Mouse (Mus musculus): ENCODE measurements around the gene Fam183b. TPM values are rescaled to one million over a fixed set of nuclear protein-coding genes. Genes with fewer than 3 reads are reported as not detected.
"Not testable (repeated sequence)": the region's sequence is repeated elsewhere in the genome, so short reads cannot be mapped to it uniquely, and the experiment has no call there.

Fam183b gene
- total RNA-seq, 1 experiment from 2014 or later: 4.5 TPM

- no peak for DNase-seq
Measured at GRCm38 (mm10) chr11:58772888-58773287, 28.9 kb downstream of the Fam183b start, which contains the start of gene Olfr315. Olfr315 (plus strand) TSS chr11:58773188.

- DNase-seq: no peak
Measured at GRCm38 (mm10) chr11:58752434-58752833, 49.3 kb downstream of the Fam183b start, which contains the start of gene Olfr316. Olfr316 (plus strand) TSS chr11:58752734.

GRCm38 (mm10) chr11:58751096-58751495 is 50.7 kb downstream of the Fam183b start:
- not testable (repeated sequence) for DNase-seq

Other genes with a start within 250 kb of the Fam183b start
- gene Olfr328, start 246.3 kb downstream of the Fam183b start, total RNA-seq (2021): 0.36 TPM in 1 of 2 replicates, not detected in the other
- not detected in 2 replicates for gene Olfr224, start 231.4 kb downstream of the Fam183b start, total RNA-seq (2021)
- gene Olfr325, start 224.2 kb downstream of the Fam183b start, total RNA-seq (2021): not detected in 2 replicates
- not detected in 2 replicates for gene Olfr324, start 206.8 kb downstream of the Fam183b start, total RNA-seq (2021)
- gene 2210407C18Rik, start 185.9 kb downstream of the Fam183b start, total RNA-seq (2021): not detected in 2 replicates
- not detected in 2 replicates for gene Olfr323, start 171.5 kb downstream of the Fam183b start, total RNA-seq (2021)
- not detected in 2 replicates for gene Trim58, start 161.5 kb downstream of the Fam183b start, total RNA-seq (2021)
- gene Olfr322, start 143.2 kb downstream of the Fam183b start, total RNA-seq (2021): not detected in 2 replicates
- gene Olfr320, start 120.9 kb downstream of the Fam183b start, total RNA-seq (2021): not detected in 2 replicates
- gene Olfr319, start 102.8 kb downstream of the Fam183b start, total RNA-seq (2021): not detected in 2 replicates
- gene Olfr318, start 77.9 kb downstream of the Fam183b start, total RNA-seq (2021): not detected in 2 replicates
- gene Olfr317, start 62.7 kb downstream of the Fam183b start, total RNA-seq (2021): not detected in 2 replicates
- not detected in 2 replicates for gene Olfr316, start 49.2 kb downstream of the Fam183b start, total RNA-seq (2021)
- gene Olfr315, start 28.8 kb downstream of the Fam183b start, total RNA-seq (2021): not detected in 2 replicates
- gene Olfr314, start 19.0 kb downstream of the Fam183b start, total RNA-seq (2021): not detected in 2 replicates
- not detected in 2 replicates for gene Olfr313, start 13.0 kb upstream of the Fam183b start, total RNA-seq (2021)
- gene Olfr312, start 27.3 kb upstream of the Fam183b start, total RNA-seq (2021): not detected in 2 replicates
- gene Olfr311, start 37.3 kb upstream of the Fam183b start, total RNA-seq (2021): not detected in 2 replicates
- 8.4 and 9.3 TPM in 2 replicates for gene Gm12258, start 45.2 kb upstream of the Fam183b start, total RNA-seq (2021)
- gene 2810021J22Rik, start 65.3 kb upstream of the Fam183b start, total RNA-seq (2021): 8.0 and 8.8 TPM in 2 replicates
- gene Zfp39, start 102.3 kb upstream of the Fam183b start, total RNA-seq (2021): 4.9 and 6.3 TPM in 2 replicates
- gene Btnl10, start 115.9 kb upstream of the Fam183b start, total RNA-seq (2021): not detected in 2 replicates
- gene Rnf187, start 137.0 kb upstream of the Fam183b start, total RNA-seq (2021): 154 and 161 TPM in 2 replicates
- 8.5 and 9.6 TPM in 2 replicates for gene Hist3h2ba, start 147.0 kb upstream of the Fam183b start, total RNA-seq (2021)
- gene Hist3h2a, start 152.7 kb upstream of the Fam183b start, total RNA-seq (2021): 21.2 and 25.6 TPM in 2 replicates
- gene Trim17, start 152.7 kb upstream of the Fam183b start, total RNA-seq (2021): 0.21 TPM in 1 of 2 replicates, not detected in the other
- 30.0 and 30.1 TPM in 2 replicates for gene Trim11, start 176.1 kb upstream of the Fam183b start, total RNA-seq (2021)

Measured in adrenal gland, postnatal 25 days (tissue).